Mouse (Mus musculus): Measurements from ENCODE around the gene Trf. TPM values are rescaled to one million over a fixed set of nuclear protein-coding genes. Genes with fewer than 3 reads are reported as not detected.
"Not testable (repeated sequence)": the region's sequence is repeated elsewhere in the genome, so short reads cannot be mapped to it uniquely, and the experiment has no call there.

Gene Trf
- polyA plus RNA-seq, 1 experiment from 2014 or later, result 188 TPM

GRCm38 (mm10) chr9:103180303-103180702 lies 49.9 kb downstream of the Trf start:
- peak; percentile 50 for ATAC-seq
- Histone ChIP-seq H3K4me3 (replicated peaks) (peak overlapping the region; percentile 44), H3K27me3 (replicated peaks) (no peaks in the 10 kb centered on the region), H3K4me1 (replicated peaks) (peaks cover 12% of the 10 kb centered on the region), H3K36me3 (no peaks in the 10 kb centered on the region), H3K9me3 (no peaks in the 10 kb centered on the region), H3K27ac (peak overlapping the region; percentile 76; the same call in 1 of the 2 replicates), H3K4me2 (replicated peaks) (peak overlapping the region; percentile 81), H3K9ac (peak overlapping the region; percentile 57; the same call in 1 of the 2 replicates)
- 58% methylated on average over 3 of the region's 3 CpGs for WGBS

- Histone ChIP-seq H3K27ac (no peak overlapping the region), H3K36me3 (no peaks in the 10 kb centered on the region), H3K9me3 (no peaks in the 10 kb centered on the region), H3K4me2 (replicated peaks) (no peak overlapping the region), H3K27me3 (replicated peaks) (no peaks in the 10 kb centered on the region), H3K9ac (no peak overlapping the region), H3K4me3 (replicated peaks) (no peak overlapping the region), H3K4me1 (replicated peaks) (peaks cover 7% of the 10 kb centered on the region)
- no peak for ATAC-seq
- 98% methylated on average over 7 of the region's 7 CpGs for whole genome bisulfite sequencing
These were observed 54.6 kb downstream of the Trf start for GRCm38 (mm10) chr9:103175692-103176091.

DNA sequence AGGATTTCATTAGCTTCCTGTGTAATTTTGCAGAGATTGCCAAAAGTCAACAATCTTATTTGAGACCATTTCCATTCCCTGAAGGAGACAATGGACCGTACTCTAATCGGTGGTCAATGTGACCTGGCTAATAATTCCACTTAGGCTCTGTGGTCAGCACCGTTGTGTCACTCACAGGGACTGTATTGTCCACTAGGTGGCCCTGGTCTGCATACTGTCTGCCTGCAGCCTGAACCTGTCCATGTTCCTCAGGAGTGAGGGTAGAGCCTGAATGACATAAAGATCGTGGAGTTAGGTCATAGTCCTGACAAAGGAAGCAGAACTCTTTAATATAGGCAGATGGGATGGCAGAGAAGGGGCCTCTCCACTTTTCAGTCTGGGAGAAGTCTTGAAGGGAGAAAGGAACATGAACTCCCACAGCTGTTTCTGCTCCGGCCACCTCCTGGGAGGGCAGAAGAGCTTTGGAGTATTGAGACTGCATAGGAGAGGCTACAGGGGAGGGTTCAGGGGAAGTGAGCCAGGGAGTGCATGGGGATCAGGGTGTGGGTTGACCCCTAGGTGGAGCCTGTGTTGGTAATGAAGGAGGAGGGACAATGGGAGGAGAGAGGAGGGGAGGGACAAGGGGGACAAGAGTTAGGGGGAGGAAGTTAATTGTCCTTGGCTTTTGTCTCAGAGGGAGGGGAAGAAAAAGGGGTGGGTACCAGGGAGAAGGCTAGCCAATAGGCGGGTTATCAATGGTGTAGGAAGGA lies 55.3 kb downstream of the Trf start:
- peak; percentile 56; the same call in 1 of the 2 replicates for ATAC-seq
- no peak overlapping the region for H3K4me3 ChIP-seq (replicated peaks)

GRCm38 (mm10) chr9:103168771-103169170 lies 61.5 kb downstream of the Trf start:
- WGBS, result 76% methylated on average over 7 of the region's 7 CpGs
- H3K4me2 ChIP-seq (replicated peaks), result no peak overlapping the region

More for the DNA sequence above, 55.3 kb downstream of the Trf start:
- Histone ChIP-seq H3K27ac (no peak overlapping the region), H3K9me3 (no peaks in the 10 kb centered on the region), H3K4me2 (replicated peaks) (no peak overlapping the region), H3K4me1 (replicated peaks) (no peaks in the 10 kb centered on the region), H3K27me3 (replicated peaks) (no peaks in the 10 kb centered on the region), H3K36me3 (no peaks in the 10 kb centered on the region), H3K9ac (no peak overlapping the region)
- 56% methylated on average over 6 of the region's 6 CpGs for WGBS

GRCm38 (mm10) chr9:103168046-103168445 lies 62.2 kb downstream of the Trf start:
- Histone ChIP-seq H3K9ac (no peak overlapping the region), H3K4me1 (replicated peaks) (no peaks in the 10 kb centered on the region), H3K27ac (no peak overlapping the region), H3K36me3 (no peaks in the 10 kb centered on the region), H3K9me3 (no peaks in the 10 kb centered on the region), H3K4me2 (replicated peaks) (no peak overlapping the region), H3K27me3 (replicated peaks) (no peaks in the 10 kb centered on the region), H3K4me3 (replicated peaks) (no peak overlapping the region)
- 71% methylated on average over 6 of the region's 6 CpGs for WGBS
- peak; percentile 55 for ATAC-seq

More at GRCm38 (mm10) chr9:103168771-103169170, 61.5 kb downstream of the Trf start:
- Histone ChIP-seq H3K27me3 (replicated peaks) (no peaks in the 10 kb centered on the region), H3K36me3 (no peaks in the 10 kb centered on the region), H3K27ac (no peak overlapping the region), H3K4me3 (replicated peaks) (no peak overlapping the region), H3K9ac (no peak overlapping the region), H3K4me1 (replicated peaks) (no peaks in the 10 kb centered on the region), H3K9me3 (no peaks in the 10 kb centered on the region)
- no peak for ATAC-seq

GRCm38 (mm10) chr9:103163806-103164205 lies 66.4 kb downstream of the Trf start:
- no peaks in the 10 kb centered on the region for H3K27me3 ChIP-seq (replicated peaks)
- H3K4me3 ChIP-seq (replicated peaks), result no peak overlapping the region
- ATAC-seq, result no peak
- H3K4me2 ChIP-seq (replicated peaks), result no peak overlapping the region
- no peaks in the 10 kb centered on the region for H3K36me3 ChIP-seq
- H3K27ac ChIP-seq, result no peak overlapping the region
- 76% methylated on average over 15 of the region's 15 CpGs for WGBS
- no peaks in the 10 kb centered on the region for H3K4me1 ChIP-seq (replicated peaks)
- no peaks in the 10 kb centered on the region for H3K9me3 ChIP-seq
- no peak overlapping the region for H3K9ac ChIP-seq

- not testable (repeated sequence) for H3K4me1 ChIP-seq (replicated peaks); H3K27ac ChIP-seq; H3K36me3 ChIP-seq; H3K27me3 ChIP-seq (replicated peaks); H3K9ac ChIP-seq; ATAC-seq; H3K4me2 ChIP-seq (replicated peaks); H3K9me3 ChIP-seq; H3K4me3 ChIP-seq (replicated peaks)
- WGBS, result 82% methylated on average over 7 of the region's 7 CpGs
These were observed 75.1 kb downstream of the Trf start for GRCm38 (mm10) chr9:103155158-103155557.

GRCm38 (mm10) chr9:103154568-103154967 lies 75.7 kb downstream of the Trf start:
- Histone ChIP-seq H3K9ac (no peak overlapping the region), H3K27me3 (replicated peaks) (no peaks in the 10 kb centered on the region)
- WGBS, result 81% methylated on average over 2 of the region's 2 CpGs

More at GRCm38 (mm10) chr9:103154568-103154967, 75.7 kb downstream of the Trf start:
- Histone ChIP-seq H3K4me2 (replicated peaks) (no peak overlapping the region), H3K27ac (no peak overlapping the region), H3K4me3 (replicated peaks) (no peak overlapping the region), H3K4me1 (replicated peaks) (no peaks in the 10 kb centered on the region), H3K36me3 (no peaks in the 10 kb centered on the region), H3K9me3 (no peaks in the 10 kb centered on the region)
- no peak for ATAC-seq

Other genes starting within 250 kb of the Trf start
- gene Slco2a1, start 241.7 kb downstream of the Trf start, polyA plus RNA-seq (2015; fragmentation: Nextera tagmentation; extraction: Ambion mirVana), result 11.3 and 11.7 TPM in 2 replicates
- 5.7 and 5.9 TPM in 2 replicates for gene Rab6b, start 118.7 kb downstream of the Trf start, polyA plus RNA-seq (2015; fragmentation: Nextera tagmentation; extraction: Ambion mirVana)
- 46.4 and 55.2 TPM in 2 replicates for gene Srprb, start 28.3 kb downstream of the Trf start, polyA plus RNA-seq (2015; fragmentation: Nextera tagmentation; extraction: Ambion mirVana)
- gene Gm20425, start 137 bp downstream of the Trf start, polyA plus RNA-seq (2015; fragmentation: Nextera tagmentation; extraction: Ambion mirVana), result 0.21 and 8.8 TPM in 2 replicates
- gene 1300017J02Rik, start 74.6 kb upstream of the Trf start, polyA plus RNA-seq (2015; fragmentation: Nextera tagmentation; extraction: Ambion mirVana), result 2.3 and 2.4 TPM in 2 replicates
- 55.4 and 62.3 TPM in 2 replicates for gene Topbp1, start 74.8 kb upstream of the Trf start, polyA plus RNA-seq (2015; fragmentation: Nextera tagmentation; extraction: Ambion mirVana)
- 90.7 and 97.1 TPM in 2 replicates for gene Cdv3, start 135.4 kb upstream of the Trf start, polyA plus RNA-seq (2015; fragmentation: Nextera tagmentation; extraction: Ambion mirVana)
- gene Bfsp2, start 250.0 kb upstream of the Trf start, polyA plus RNA-seq (2015; fragmentation: Nextera tagmentation; extraction: Ambion mirVana), result 0.19 and 0.76 TPM in 2 replicates